Mouse (Mus musculus) hindbrain, postnatal 0 days (tissue): ENCODE results near the gene Lifr. TPM values are rescaled to one million over a fixed set of nuclear protein-coding genes. Genes with fewer than 3 reads are reported as not detected.

Experiments used
- ATAC-seq: fragments of 200-750 bp; cut with Nextera tagmentation; 2 replicates; pipeline ENCODE4 v1.8.0; 2017; ENCODE audit warnings: mild to moderate bottlenecking, moderate TSS enrichment, moderate library complexity
- DNase-seq: peaks from one replicate; pipeline ENCODE4 v3.0.0-alpha.2; 2015; ENCODE audit warnings: low spot score
- H3K27ac ChIP-seq: fragments of 300-500 bp; sonication (generic); 2 replicates; pipeline ENCODE4 v1.5.1; 2014; ENCODE audit warnings: mild to moderate bottlenecking
- H3K27me3 ChIP-seq: fragments of 300-500 bp; sonication (generic); 2 replicates; pipeline ENCODE4 v1.6.1; 2014; ENCODE audit warnings: low read length, mixed read lengths; ENCODE audit not compliant: insufficient read depth
- H3K36me3 ChIP-seq: fragments of 300-500 bp; sonication (generic); 2 replicates; pipeline ENCODE4 v1.6.1; 2014; ENCODE audit warnings: low read length, mixed read lengths; ENCODE audit not compliant: insufficient read depth
- H3K4me1 ChIP-seq: fragments of 300-500 bp; sonication (generic); 2 replicates; pipeline ENCODE4 v1.6.1; 2014; ENCODE audit warnings: antibody characterized with exemption, low read length, mixed read lengths; ENCODE audit not compliant: insufficient read depth
- H3K4me2 ChIP-seq: fragments of 300-500 bp; sonication (generic); 2 replicates; pipeline ENCODE4 v1.6.1; 2014; ENCODE audit warnings: low read depth, mild to moderate bottlenecking, low read length, moderate library complexity, mixed read lengths
- H3K4me3 ChIP-seq: fragments of 300-500 bp; sonication (generic); 2 replicates; pipeline ENCODE4 v1.5.1; 2014; ENCODE audit warnings: low read length
- H3K9ac ChIP-seq: fragments of 300-500 bp; sonication (generic); replicated peaks from 2 replicates; pipeline ENCODE4 v1.6.1; 2014; ENCODE audit warnings: mild to moderate bottlenecking, low read length, moderate library complexity, mixed read lengths
- H3K9me3 ChIP-seq: fragments of 300-500 bp; sonication (generic); 2 replicates; pipeline ENCODE4 v1.6.1; 2016; ENCODE audit warnings: low read length, mixed read lengths
- CTCF ChIP-seq: IDR thresholded peaks from 2 replicates; pipeline ENCODE4 v1.5.1; 2016; ENCODE audit warnings: antibody characterized with exemption, control low read depth, low read depth
- WGBS: fragments of 180-500 bp; shearing (Covaris S2); extraction: QIAGEN DNeasy Blood & Tissue Kit; methylation state at CpG from one replicate; pipeline ENCODE4 v1.1.7; 2014; 5-methylcytosine and 5-hydroxymethylcytosine counted together
- polyA plus RNA-seq: library from polyadenylated mRNA; unstranded; fragments of >200 nt; fragmentation: Nextera tagmentation; extraction: Ambion mirVana; gene quantifications from 2 replicates; pipeline ENCODE4 v1.2.1, GENCODE M21; 2015
- total RNA-seq: library from RNA; depleted of rRNA; stranded (reverse); fragments of >200 nt; gene quantifications from 2 replicates; pipeline ENCODE4 v1.2.3, GENCODE M21; 2014; rRNA removed

Gene Lifr
- total and polyA plus RNA-seq, 2 experiments from 2014 or later: 19.6 to 38.4 TPM

DNA sequence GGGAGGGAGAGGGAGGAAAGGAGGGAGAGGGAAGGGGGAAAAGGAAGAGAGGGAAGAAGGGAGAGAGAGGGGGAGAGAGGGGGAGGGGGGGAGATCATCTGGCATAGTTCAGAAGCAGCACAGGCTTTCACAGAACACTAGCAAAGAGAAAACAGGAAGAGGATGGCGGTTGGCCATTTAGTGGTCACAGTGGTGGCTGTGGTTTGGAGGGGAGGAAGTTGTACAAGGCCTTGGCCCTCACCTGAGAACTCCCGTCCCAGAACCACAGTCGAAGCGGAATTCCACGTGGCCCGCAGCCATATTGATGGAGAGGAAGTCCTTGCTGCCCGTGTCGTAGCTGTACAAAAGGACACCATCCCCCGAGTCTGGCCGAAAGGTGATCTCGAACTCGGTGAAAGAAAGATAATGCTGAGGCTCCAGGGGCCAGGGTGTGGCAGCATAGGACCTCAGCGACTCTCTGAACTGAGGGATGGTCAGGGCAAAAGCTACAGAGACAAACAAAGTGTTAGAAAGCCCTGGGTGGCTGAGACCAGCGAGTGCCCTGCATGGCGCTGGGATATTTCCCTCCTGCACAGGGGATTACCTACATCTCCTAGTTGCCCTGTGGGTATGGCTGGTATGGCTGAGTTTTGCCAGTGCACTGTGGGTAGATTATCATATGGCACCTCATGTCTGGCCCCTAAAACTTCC, 151.9 kb downstream of the Lifr start:
- 83% methylated on average over 15 of the region's 15 CpGs for WGBS
- Histone ChIP-seq H3K9me3 (no peaks in the 10 kb centered on the region), H3K4me1 (no peaks in the 10 kb centered on the region), H3K9ac (no peak overlapping the region), H3K4me3 (no peak overlapping the region), H3K4me2 (no peak overlapping the region), H3K27me3 (no peaks in the 10 kb centered on the region), H3K36me3 (no peaks in the 10 kb centered on the region), H3K27ac (no peak overlapping the region)
- TF ChIP-seq CTCF: no peak
- DNase-seq (no peak), ATAC-seq (no peak)

Other genes with a start within 250 kb of the Lifr start
- 2.2 and 2.7 TPM in 2 replicates for gene Osmr, start 215.6 kb upstream of the Lifr start, total RNA-seq
- 1.8 and 2.4 TPM in 2 replicates for gene Osmr, start 215.6 kb upstream of the Lifr start, polyA plus RNA-seq